Mouse (Mus musculus): ENCODE results near the gene Rtl10.

Gene Rtl10

GRCm38 (mm10) chr16:18498558-18498990 lies at the start of gene Rtl10, which contains the start of gene Gnb1l:
Gene Rtl10, plus strand, starts transcription at chr16:18498901.
Gene Gnb1l, plus strand, starts transcription at chr16:18498713.
- CTCF ChIA-PET = interaction anchor here (1.0 kb wide), 1 partner anchor 152 kb away, joined by 3 read pairs; no protein-coding TSS in a partner anchor

DNA sequence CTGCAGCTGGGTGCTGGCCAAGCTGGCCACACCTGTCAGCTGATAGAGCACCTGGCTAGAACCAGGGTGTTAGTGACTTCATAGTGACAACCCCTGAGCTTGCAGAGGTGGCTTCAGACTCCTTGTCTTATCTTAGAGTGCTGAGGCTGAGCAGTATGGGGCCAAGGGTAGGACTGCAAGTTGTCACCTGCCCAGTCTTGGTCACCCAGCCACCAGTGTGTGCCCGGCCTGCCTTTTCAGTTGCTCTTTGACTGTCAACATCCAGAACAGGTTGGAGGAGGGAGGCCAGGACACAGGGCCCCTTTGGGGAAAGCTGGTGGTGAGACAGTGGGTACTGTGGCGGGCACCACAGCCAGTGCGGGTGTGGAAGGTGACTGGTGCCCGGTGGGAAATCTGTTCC lies 49.7 kb upstream of the Rtl10 start:
- CTCF ChIA-PET = no interaction called here

DNA sequence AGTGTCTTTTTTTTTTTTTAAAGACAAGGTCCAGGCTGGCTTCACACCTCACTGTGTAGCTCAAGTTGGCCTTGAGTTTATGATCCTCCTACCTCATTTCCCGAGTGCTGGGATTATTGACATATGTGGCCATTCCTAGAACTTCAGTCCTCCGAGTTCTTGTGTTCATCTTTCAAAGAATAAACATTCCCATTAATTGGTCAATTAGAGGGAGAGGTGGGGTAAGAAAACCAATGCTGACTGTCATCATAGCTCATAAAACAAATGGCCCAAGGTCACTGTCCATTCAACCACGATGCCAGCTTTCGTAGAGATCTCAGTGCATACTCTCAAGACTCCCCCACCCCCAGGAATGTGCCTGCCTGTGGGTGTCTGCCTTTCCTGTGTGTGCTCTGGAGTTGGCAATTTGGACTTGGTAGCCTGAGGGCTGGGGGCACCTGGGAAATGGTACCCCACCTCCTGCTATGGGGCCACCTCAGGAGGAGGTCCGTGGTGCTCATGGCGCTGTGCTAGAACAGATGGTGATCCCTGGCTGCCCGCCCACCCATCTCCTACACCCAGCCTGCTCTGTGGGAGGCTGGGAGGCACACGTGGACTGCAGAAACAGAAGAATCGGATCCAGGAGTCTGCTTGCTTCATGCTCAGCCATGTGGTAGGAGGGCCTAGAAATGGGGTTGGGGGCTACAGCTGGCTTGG lies 47.1 kb upstream of the Rtl10 start:
- CTCF ChIA-PET = no interaction called here

GRCm38 (mm10) chr16:18452361-18452862 lies 46.3 kb upstream of the Rtl10 start:
- CTCF ChIA-PET = no interaction called here

DNA sequence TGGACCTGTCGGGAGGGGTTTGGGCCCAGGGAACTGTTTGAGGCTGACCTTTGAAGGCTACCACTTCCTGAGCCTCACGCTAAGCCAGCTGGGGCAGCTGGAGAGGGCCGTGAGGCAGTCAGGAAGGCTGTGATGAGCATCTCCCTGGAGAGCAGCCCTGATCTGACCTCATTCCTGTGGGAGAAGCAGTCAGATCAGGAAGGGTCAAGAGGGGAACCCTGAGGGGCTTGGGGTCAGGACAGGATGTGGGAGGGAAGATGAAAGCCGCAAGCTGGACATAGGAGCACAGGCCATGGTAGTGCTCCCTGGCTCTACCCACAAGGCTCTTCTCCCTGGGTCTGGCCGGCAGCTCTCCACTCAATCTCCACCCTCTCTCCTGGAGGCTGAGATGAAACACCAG lies 44.9 kb upstream of the Rtl10 start:
- CTCF ChIA-PET = no interaction called here

- CTCF ChIA-PET = no interaction called here
These were observed 43.3 kb upstream of the Rtl10 start for GRCm38 (mm10) chr16:18455407-18455806.

- CTCF ChIA-PET = interaction anchor here (0.6 kb wide), 1 partner anchor 114 kb away, joined by 3 read pairs; no protein-coding TSS in a partner anchor
These were observed 40.0 kb upstream of the Rtl10 start for GRCm38 (mm10) chr16:18458661-18459060.

GRCm38 (mm10) chr16:18459335-18459954 lies 39.3 kb upstream of the Rtl10 start:
- CTCF ChIA-PET = interaction anchor here (0.6 kb wide), 1 partner anchor 115 kb away, joined by 3 read pairs; no protein-coding TSS in a partner anchor

DNA sequence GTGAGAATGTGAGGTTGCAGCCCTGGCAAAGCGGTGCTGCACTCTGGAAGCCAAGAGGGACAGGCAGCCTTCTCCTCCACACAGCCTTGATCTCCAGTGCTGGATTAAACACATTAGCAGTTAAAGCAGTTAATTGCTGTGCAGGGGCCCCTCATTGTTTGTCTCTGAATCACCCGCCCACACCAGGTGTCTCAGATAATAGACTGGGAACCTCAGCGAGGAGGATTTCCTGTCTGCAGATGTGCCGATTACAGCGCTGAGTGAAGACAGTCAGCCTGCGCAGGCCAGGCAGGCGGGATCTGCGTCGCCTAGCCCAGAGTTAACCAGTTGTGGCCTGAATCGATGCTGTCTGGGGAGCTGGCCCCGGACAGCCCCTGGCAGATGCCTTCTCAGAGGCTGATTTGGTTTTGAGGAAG lies 38.7 kb upstream of the Rtl10 start:
- CTCF ChIA-PET = no interaction called here

DNA sequence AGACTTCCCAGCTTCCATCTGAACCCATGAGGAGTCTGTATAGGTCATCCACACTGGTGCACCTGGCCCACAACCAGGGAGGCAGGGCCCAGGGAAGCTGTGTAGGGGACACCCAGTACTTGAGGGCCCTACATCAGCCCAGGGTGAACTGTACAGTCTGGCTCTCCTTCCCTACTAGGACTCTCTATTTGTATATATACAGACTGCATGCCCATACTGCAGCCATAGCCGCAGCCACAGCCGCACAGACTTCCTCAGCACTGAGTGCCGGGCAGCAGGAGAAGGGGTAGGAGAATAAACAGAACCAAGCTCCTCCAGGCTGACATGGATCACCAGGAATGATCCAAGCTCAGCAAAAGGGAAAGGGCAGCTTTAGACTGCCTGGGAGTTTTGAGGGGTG lies 37.9 kb upstream of the Rtl10 start:
- CTCF ChIA-PET = no interaction called here

DNA sequence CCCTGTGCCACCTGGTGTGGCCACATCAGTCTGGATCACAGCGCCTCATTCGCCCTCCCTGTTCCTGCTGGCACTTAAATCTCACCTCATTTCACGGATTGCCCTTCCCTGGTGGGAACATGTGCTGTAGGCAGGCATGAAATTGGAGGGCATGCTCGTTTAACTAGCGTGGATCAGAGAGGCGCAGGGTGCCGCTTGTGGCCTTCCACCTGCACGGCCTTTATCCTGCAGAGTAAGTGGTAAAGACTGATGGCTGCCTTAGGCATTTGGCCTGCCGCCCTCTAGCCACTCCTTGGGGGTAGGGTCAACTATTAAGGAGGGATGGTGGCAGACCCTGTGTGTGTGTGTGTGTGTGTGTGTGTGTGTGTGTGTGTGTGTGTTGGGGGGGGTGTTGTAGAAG lies 36.7 kb upstream of the Rtl10 start:
- CTCF ChIA-PET = interaction anchor here (0.7 kb wide), 1 partner anchor 288 kb away, joined by 3 read pairs; no protein-coding TSS in a partner anchor

DNA sequence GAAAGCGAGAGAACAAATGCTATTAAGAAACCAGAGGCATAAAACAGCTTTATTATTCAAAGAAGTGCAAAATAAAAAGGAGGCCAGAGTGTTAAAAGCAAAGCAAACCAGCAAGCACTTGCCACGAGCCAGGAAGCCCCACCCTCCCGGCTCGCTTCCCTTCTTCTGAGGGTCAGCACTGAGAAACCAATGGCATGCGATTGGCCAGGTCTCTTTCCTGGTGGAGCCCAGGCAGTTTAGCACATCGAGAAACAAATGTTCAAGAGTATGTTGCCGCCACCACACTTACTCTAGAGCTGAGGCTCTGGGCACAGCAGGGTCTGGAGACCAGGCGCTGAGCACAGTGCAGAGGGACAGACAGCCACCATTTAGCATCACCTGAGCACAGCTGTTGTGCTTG lies 36.1 kb upstream of the Rtl10 start:
- CTCF ChIA-PET = interaction anchor here (0.7 kb wide), 1 partner anchor 289 kb away, joined by 3 read pairs; no protein-coding TSS in a partner anchor

- CTCF ChIA-PET = no interaction called here
These were observed 34.4 kb upstream of the Rtl10 start for GRCm38 (mm10) chr16:18464271-18464670.

GRCm38 (mm10) chr16:18470829-18471228 lies 27.9 kb upstream of the Rtl10 start:
- CTCF ChIA-PET = no interaction called here

DNA sequence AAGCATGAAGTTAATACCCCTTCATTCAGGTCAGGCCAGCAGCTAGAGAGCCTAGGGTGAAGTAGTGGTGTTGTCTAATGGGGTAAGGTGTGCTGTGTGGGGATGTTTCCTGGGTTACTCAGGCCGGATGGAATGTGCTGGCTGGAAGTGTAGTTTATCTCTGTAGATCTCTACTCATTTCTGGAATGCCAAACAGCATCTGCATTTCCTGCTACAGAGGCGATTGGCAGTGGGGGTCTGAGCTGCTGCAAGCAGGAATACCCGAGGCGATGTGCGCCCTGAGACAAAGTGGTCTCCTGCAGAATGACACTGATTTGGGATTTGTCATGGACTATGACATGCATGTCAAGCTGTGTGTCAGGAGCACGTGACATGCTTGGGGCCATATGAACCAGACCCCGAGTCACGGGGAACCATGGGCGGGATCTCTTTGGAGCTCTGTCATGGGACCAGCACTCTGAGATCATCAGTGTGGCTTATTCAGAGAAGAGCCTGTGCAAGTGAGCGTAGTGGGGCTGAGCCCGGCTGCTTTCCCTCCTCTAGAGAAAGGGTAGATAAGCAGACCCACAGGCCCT lies 27.2 kb upstream of the Rtl10 start:
- CTCF ChIA-PET = no interaction called here

- CTCF ChIA-PET = no interaction called here
These were observed 26.7 kb upstream of the Rtl10 start for GRCm38 (mm10) chr16:18471976-18472375.

DNA sequence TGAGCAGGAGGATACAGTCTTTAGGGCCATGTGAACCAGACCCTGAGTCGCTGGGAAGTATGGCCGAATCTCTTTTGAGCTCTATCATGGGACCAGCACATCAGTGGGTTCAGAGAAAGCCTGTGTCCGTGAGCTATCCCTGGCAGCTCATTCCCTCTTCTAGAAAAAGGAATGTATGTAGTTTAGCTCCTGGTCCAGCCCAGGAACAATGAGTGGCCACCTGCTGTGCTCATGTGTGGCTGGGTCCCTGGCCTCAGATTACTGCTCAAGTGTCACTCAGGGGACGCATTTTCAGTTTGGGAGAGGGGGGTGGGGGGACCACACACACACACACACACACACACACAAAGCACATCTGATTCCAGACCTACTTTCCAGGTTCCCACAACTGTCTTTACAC lies 26.3 kb upstream of the Rtl10 start:
- CTCF ChIA-PET = no interaction called here

GRCm38 (mm10) chr16:18472976-18473375 lies 25.7 kb upstream of the Rtl10 start:
- CTCF ChIA-PET = no interaction called here

DNA sequence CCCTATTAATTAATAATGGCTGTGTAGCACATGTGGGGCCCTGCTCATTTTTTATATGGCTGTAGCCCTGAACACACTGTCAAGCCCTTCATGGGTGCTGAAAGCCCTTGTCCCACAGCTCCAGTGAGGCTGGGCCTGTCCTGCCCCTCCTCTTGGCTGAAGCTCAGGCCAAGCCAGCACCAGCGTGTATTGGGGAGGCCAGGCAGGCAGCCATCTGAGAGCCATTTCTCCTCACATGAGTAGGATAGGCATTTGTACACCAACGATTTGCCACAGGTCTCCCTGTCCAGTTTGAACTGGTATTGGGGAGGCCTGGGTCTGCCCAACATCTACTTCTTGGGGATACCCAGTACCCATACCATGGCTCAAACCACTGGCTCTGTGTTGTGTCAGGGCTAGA lies 24.7 kb upstream of the Rtl10 start:
- CTCF ChIA-PET = no interaction called here

GRCm38 (mm10) chr16:18477996-18478395 lies 20.7 kb upstream of the Rtl10 start:
- CTCF ChIA-PET = no interaction called here

DNA sequence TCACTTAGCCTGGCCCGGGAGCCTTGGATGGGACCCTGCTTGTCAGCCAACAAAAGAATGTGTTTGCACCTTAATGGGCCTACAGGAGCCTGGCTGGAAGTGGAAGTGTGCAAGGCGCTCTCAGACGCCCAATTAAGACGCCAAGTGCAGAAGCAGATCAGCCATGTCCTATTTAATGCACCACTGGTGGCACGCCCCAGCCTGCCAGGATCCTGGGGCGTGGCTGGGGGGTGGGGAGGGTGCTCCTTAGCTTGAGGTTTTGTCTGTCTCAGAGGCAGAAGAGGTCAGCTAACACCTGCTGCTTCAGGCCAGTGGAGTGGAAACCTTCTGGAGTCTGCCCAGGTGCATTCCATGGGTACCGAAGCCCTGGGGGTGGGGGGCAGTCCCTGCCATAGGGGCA lies 19.0 kb upstream of the Rtl10 start:
- CTCF ChIA-PET = no interaction called here

DNA sequence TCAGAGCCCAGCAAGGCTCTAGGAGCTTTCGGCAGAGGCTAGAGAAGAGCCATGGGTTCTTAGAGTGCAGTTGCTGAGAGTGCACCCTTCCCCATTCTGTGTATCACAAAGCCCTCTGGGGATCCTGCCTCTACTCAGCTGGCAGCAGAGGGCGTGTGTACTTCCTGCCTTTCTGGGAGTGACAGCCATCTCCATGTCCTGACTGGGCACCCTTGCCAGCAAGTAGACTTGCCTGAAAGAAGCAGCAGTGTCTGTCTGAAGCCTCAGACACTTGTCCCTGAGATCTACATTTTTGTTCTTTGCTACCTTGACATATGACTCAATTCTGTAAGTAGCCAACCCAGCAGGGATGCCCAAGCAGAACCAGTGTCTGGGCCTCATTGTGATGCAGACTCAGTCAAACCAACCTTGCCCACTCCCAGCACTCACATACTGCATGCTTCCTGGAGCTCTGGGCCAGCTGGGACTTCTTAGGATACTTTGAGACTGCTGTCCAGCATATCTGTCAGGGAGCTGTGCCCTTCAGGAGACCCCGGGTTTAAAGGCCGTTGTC lies 17.7 kb upstream of the Rtl10 start:
- CTCF ChIA-PET = no interaction called here

DNA sequence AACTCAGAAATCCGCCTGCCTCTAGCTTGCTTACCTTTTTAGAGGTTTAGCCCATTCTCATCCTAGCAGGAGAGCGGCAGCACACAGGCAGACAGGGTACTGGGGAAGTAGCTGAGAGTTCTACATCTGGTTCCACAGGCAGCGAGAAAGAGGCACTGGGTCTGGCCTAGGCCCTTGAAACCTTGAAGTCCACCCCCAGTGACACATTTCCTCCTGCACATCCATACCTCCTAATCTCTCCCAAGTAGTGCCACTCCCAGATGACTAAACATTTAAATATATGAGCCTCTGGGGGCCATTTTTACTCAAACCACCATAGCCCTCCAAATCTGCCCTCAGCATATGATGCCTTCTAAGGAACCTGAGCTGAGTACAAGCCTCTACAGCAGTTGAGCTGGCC lies 16.3 kb upstream of the Rtl10 start:
- CTCF ChIA-PET = no interaction called here
